Mouse (Mus musculus) MEL (cell line): Measurements from ENCODE around the gene Klhdc4. TPM values are rescaled to one million over a fixed set of nuclear protein-coding genes. Genes with fewer than 3 reads are reported as not detected.
A peak's percentile ranks its signal among the peaks of the same experiment; 100 is the strongest.

Experiments used
- DNase-seq: peaks from one replicate; pipeline ENCODE4 v3.0.0; 2011; ENCODE audit warnings: low read depth, low spot score
- H3K27ac ChIP-seq: 2 replicates; pipeline ENCODE4 v1.5.1; 2012; ENCODE audit warnings: low read depth, mild to moderate bottlenecking, control low read depth, low read length, moderate library complexity; ENCODE audit not compliant: control insufficient read depth
- H3K27me3 ChIP-seq, 2 experiments: fragments of 150-350 bp in 1 of 2; sonication (generic) in 1 of 2; 2 replicates each; pipeline ENCODE4 v1.6.1; 2012; ENCODE audit warnings: low read length in 2 of 2, mild to moderate bottlenecking in 2 of 2, improper control_type of control experiment in 1 of 2, moderate library complexity in 1 of 2; ENCODE audit not compliant: insufficient read depth in 2 of 2, control insufficient read depth in 1 of 2
- H3K36me3 ChIP-seq, 2 experiments: 2 replicates each; pipeline ENCODE4 v1.6.1; 2012 to 2014; ENCODE audit warnings: low read length in 2 of 2, improper control_type of control experiment in 1 of 2, inconsistent platforms in 1 of 2, mild to moderate bottlenecking in 1 of 2; ENCODE audit not compliant: insufficient read depth in 2 of 2, control insufficient read depth in 1 of 2
- H3K4me1 ChIP-seq, 2 experiments: fragments of 150-350 bp in 1 of 2; sonication (generic) in 1 of 2; 2 replicates each; pipeline ENCODE4 v1.6.1; 2012; ENCODE audit warnings: low read length in 2 of 2, improper control_type of control experiment in 1 of 2, mild to moderate bottlenecking in 1 of 2; ENCODE audit not compliant: insufficient read depth in 2 of 2, control insufficient read depth in 1 of 2
- H3K4me3 ChIP-seq, 2 experiments: fragments of 150-350 bp in 1 of 2; sonication (generic) in 1 of 2; 2 replicates each; pipeline ENCODE4 v1.5.1; 2012; ENCODE audit warnings: low read depth in 2 of 2, low read length in 2 of 2, mild to moderate bottlenecking in 2 of 2, moderate library complexity in 2 of 2, control low read depth in 1 of 2, improper control_type of control experiment in 1 of 2; ENCODE audit not compliant: control insufficient read depth in 1 of 2, insufficient read depth in 1 of 2
- H3K79me2 ChIP-seq: 2 replicates; pipeline ENCODE4 v1.6.1; 2012; ENCODE audit warnings: mild to moderate bottlenecking, low read length, moderate library complexity; ENCODE audit not compliant: control insufficient read depth, poor library complexity, insufficient read depth
- H3K9ac ChIP-seq: 2 replicates; pipeline ENCODE4 v1.6.1; 2012; ENCODE audit warnings: low read depth, mild to moderate bottlenecking, control low read depth, low read length, moderate library complexity; ENCODE audit not compliant: control insufficient read depth, poor library complexity, severe bottlenecking
- H3K9me3 ChIP-seq: fragments of 150-350 bp; sonication (generic); replicated peaks from 2 replicates; pipeline ENCODE4 v1.6.1; 2012; ENCODE audit warnings: mild to moderate bottlenecking, low read length, improper control_type of control experiment, moderate library complexity; ENCODE audit not compliant: insufficient read depth
- BHLHE40 ChIP-seq: IDR thresholded peaks from 2 replicates; pipeline ENCODE4 v1.6.1; 2012; ENCODE audit warnings: low read depth, mild to moderate bottlenecking, inconsistent platforms, low read length, improper control_type of control experiment, borderline replicate concordance
- CHD1 ChIP-seq: IDR thresholded peaks from 2 replicates; pipeline ENCODE4 v1.6.1; 2012; ENCODE audit warnings: low read depth, mild to moderate bottlenecking, inconsistent platforms, low read length, improper control_type of control experiment
- CHD2 ChIP-seq: IDR thresholded peaks from 2 replicates; pipeline ENCODE4 v1.6.1; 2011; ENCODE audit warnings: low read length, improper control_type of control experiment
- CTCF ChIP-seq, 3 experiments: IDR thresholded peaks in 2 of 3; conservative IDR thresholded peaks in 1 of 3; 2 replicates each; pipeline ENCODE4 v1.5.1; 2011 to 2012; ENCODE audit warnings: low read length in 3 of 3, low read depth in 2 of 3, mild to moderate bottlenecking in 2 of 3, improper control_type of control experiment in 1 of 3, inconsistent platforms in 1 of 3, mixed read lengths in 1 of 3, moderate library complexity in 1 of 3; ENCODE audit not compliant: control insufficient read depth in 1 of 3, insufficient read depth in 1 of 3, poor library complexity in 1 of 3, severe bottlenecking in 1 of 3
- E2F4 ChIP-seq: IDR thresholded peaks from 2 replicates; pipeline ENCODE4 v1.6.1; 2011; ENCODE audit warnings: low read depth, low read length, improper control_type of control experiment, borderline replicate concordance
- GABPA ChIP-seq: IDR thresholded peaks from 2 replicates; pipeline ENCODE4 v1.6.1; 2012; ENCODE audit warnings: low read depth, mild to moderate bottlenecking, inconsistent platforms, low read length, improper control_type of control experiment, moderate library complexity
- KAT2A ChIP-seq: conservative IDR thresholded peaks from 2 replicates; pipeline ENCODE4 v1.6.1; 2012; ENCODE audit warnings: low read depth, low read length, improper control_type of control experiment, inconsistent platforms
- MAFK ChIP-seq: IDR thresholded peaks from 2 replicates; pipeline ENCODE4 v1.6.1; 2011; ENCODE audit warnings: low read depth, mild to moderate bottlenecking, low read length, improper control_type of control experiment, borderline replicate concordance
- MAZ ChIP-seq: IDR thresholded peaks from 2 replicates; pipeline ENCODE4 v1.6.1; 2012; ENCODE audit warnings: low read depth, mild to moderate bottlenecking, inconsistent platforms, low read length, improper control_type of control experiment
- MEF2A ChIP-seq: IDR thresholded peaks from 2 replicates; pipeline ENCODE4 v1.6.1; 2014; ENCODE audit warnings: low read depth, mild to moderate bottlenecking, inconsistent platforms, low read length, improper control_type of control experiment; ENCODE audit not compliant: poor library complexity, insufficient replicate concordance, severe bottlenecking; ENCODE audit errors: extremely low read depth
- MYC ChIP-seq: IDR thresholded peaks from 2 replicates; pipeline ENCODE4 v1.6.1; 2011; ENCODE audit warnings: low read depth, mild to moderate bottlenecking, low read length, improper control_type of control experiment, moderate library complexity
- NELFE ChIP-seq: IDR thresholded peaks from 2 replicates; pipeline ENCODE4 v1.6.1; 2011; ENCODE audit warnings: low read depth, low read length, improper control_type of control experiment
- NRF1 ChIP-seq: IDR thresholded peaks from 2 replicates; pipeline ENCODE4 v1.6.1; 2014; ENCODE audit warnings: low read depth, mild to moderate bottlenecking, inconsistent platforms, low read length, improper control_type of control experiment, moderate library complexity; ENCODE audit not compliant: poor library complexity, insufficient read depth, severe bottlenecking
- POLR2A ChIP-seq, 2 experiments: IDR thresholded peaks; 2 replicates each; pipeline ENCODE4 v1.6.1; 2011 to 2012; ENCODE audit warnings: low read length in 2 of 2, mild to moderate bottlenecking in 2 of 2, control low read depth in 1 of 2, improper control_type of control experiment in 1 of 2, low read depth in 1 of 2, moderate library complexity in 1 of 2; ENCODE audit not compliant: control insufficient read depth in 1 of 2, insufficient read depth in 1 of 2, poor library complexity in 1 of 2
- POLR2AphosphoS2 ChIP-seq: IDR thresholded peaks from 2 replicates; pipeline ENCODE4 v1.6.1; 2011; ENCODE audit warnings: low read length, improper control_type of control experiment
- POLR2AphosphoS5 ChIP-seq: IDR thresholded peaks from 2 replicates; pipeline ENCODE4 v1.6.1; 2012; ENCODE audit warnings: low read depth, borderline replicate concordance, mild to moderate bottlenecking, inconsistent platforms, low read length, moderate library complexity, mixed read lengths
- SIN3A ChIP-seq: IDR thresholded peaks from 2 replicates; pipeline ENCODE4 v1.6.1; 2012; ENCODE audit warnings: low read length, improper control_type of control experiment, inconsistent platforms
- TCF12 ChIP-seq: IDR thresholded peaks from 2 replicates; pipeline ENCODE4 v1.6.1; 2014; ENCODE audit warnings: low read depth, mild to moderate bottlenecking, inconsistent platforms, low read length, improper control_type of control experiment, moderate library complexity
- UBTF ChIP-seq: IDR thresholded peaks from 2 replicates; pipeline ENCODE4 v1.6.1; 2012; ENCODE audit warnings: low read depth, mild to moderate bottlenecking, inconsistent platforms, low read length, improper control_type of control experiment, moderate library complexity, borderline replicate concordance; ENCODE audit not compliant: insufficient read depth
- USF2 ChIP-seq, 2 experiments: IDR thresholded peaks; 2 replicates each; pipeline ENCODE4 v1.6.1; 2011 to 2012; ENCODE audit warnings: improper control_type of control experiment in 2 of 2, low read length in 2 of 2, borderline replicate concordance in 1 of 2, inconsistent platforms in 1 of 2, low read depth in 1 of 2, mild to moderate bottlenecking in 1 of 2; ENCODE audit not compliant: insufficient read depth in 1 of 2
- ZC3H11A ChIP-seq: IDR thresholded peaks from 2 replicates; pipeline ENCODE4 v1.6.1; 2012; ENCODE audit warnings: low read depth, mild to moderate bottlenecking, inconsistent platforms, low read length, improper control_type of control experiment
- ZKSCAN1 ChIP-seq: IDR thresholded peaks from 2 replicates; pipeline ENCODE4 v1.6.1; 2012; ENCODE audit warnings: low read depth, mild to moderate bottlenecking, inconsistent platforms, low read length, improper control_type of control experiment, moderate library complexity
- ZNF384 ChIP-seq: IDR thresholded peaks from 2 replicates; pipeline ENCODE4 v1.6.1; 2012; ENCODE audit warnings: low read depth, mild to moderate bottlenecking, inconsistent platforms, low read length, improper control_type of control experiment
- polyA plus RNA-seq, 2 experiments: library from polyadenylated mRNA; stranded (reverse) in 1 of 2; unstranded in 1 of 2; fragments of >175 nt in 1 of 2; fragments of >200 nt in 1 of 2; gene quantifications; 2 replicates each; pipeline versions ENCODE4 v1.2.1 to v1.2.4; 2012; ENCODE audit warnings: low replicate concordance in 2 of 2, low read depth in 1 of 2; ENCODE audit not compliant: insufficient read length in 2 of 2, insufficient read depth in 1 of 2, missing spikeins in 1 of 2
- total RNA-seq: library from RNA; depleted of rRNA; stranded (reverse); fragments of 300-350 nt; gene quantifications from 2 replicates; pipeline ENCODE4 v1.2.3, GENCODE M21; 2012

The Klhdc4 gene
- total and polyA plus RNA-seq, 3 experiments: 49.8 to 65.2 TPM; not detected in 1

- H3K9ac ChIP-seq: no peak overlapping the region
- DNase-seq: no peak
- no peak for TF ChIP-seq E2F4
- no peak for TF ChIP-seq CTCF (IDR thresholded peaks at IDR 0.05 in 2 of 3, conservative IDR thresholded peaks at IDR 0.05 in 1 of 3; ENCODE audit: control insufficient read depth in 1 of 3, insufficient read depth in 1 of 3, low read depth in 2 of 3, low read length in 3 of 3, poor library complexity in 1 of 3, severe bottlenecking in 1 of 3)
- TF ChIP-seq SIN3A: no peak
- TF ChIP-seq NRF1: no peak
- TF ChIP-seq POLR2AphosphoS2: no peak
- no peak for TF ChIP-seq ZC3H11A
- TF ChIP-seq POLR2AphosphoS5: no peak
- TF ChIP-seq BHLHE40: no peak
- TF ChIP-seq GABPA: no peak
- TF ChIP-seq MEF2A: no peak
- no peak for TF ChIP-seq MAZ
- no peaks in the 10 kb centered on the region for H3K9me3 ChIP-seq
- no peaks in the 10 kb centered on the region for H3K4me1 ChIP-seq
- no peaks in the 10 kb centered on the region for H3K27me3 ChIP-seq
- no peaks in the 10 kb centered on the region; a peak in 1 of 4 replicates for H3K36me3 ChIP-seq
- no peak overlapping the region for H3K4me3 ChIP-seq
- H3K79me2 ChIP-seq: no peaks in the 10 kb centered on the region
- no peak overlapping the region for H3K27ac ChIP-seq
These were observed 33.9 kb downstream of the Klhdc4 start for GRCm38 (mm10) chr8:121795461-121795860.

- H3K9ac ChIP-seq: no peak overlapping the region
- no peaks in the 10 kb centered on the region for H3K27me3 ChIP-seq
- no peaks in the 10 kb centered on the region for H3K9me3 ChIP-seq
- H3K79me2 ChIP-seq: no peaks in the 10 kb centered on the region
- H3K4me1 ChIP-seq: no peaks in the 10 kb centered on the region
- DNase-seq: no peak
- no peak overlapping the region for H3K4me3 ChIP-seq
- H3K27ac ChIP-seq: no peak overlapping the region
- H3K36me3 ChIP-seq: no peaks in the 10 kb centered on the region; a peak in 1 of 4 replicates
- TF ChIP-seq UBTF: no peak
- no peak for TF ChIP-seq ZKSCAN1
- TF ChIP-seq POLR2AphosphoS2: peak; percentile 40; the same call in 1 of the 2 replicates
- no peak for TF ChIP-seq SIN3A
- no peak for TF ChIP-seq GABPA
- no peak for TF ChIP-seq MAFK
- TF ChIP-seq MYC: no peak
These were observed 35.2 kb downstream of the Klhdc4 start for GRCm38 (mm10) chr8:121794151-121794550.

- Histone ChIP-seq H3K27ac (no peak overlapping the region), H3K4me3 (no peak overlapping the region)
These were observed 36.7 kb downstream of the Klhdc4 start for GRCm38 (mm10) chr8:121792627-121793026.

More at GRCm38 (mm10) chr8:121792627-121793026, 36.7 kb downstream of the Klhdc4 start:
- no peaks in the 10 kb centered on the region for H3K4me1 ChIP-seq
- TF ChIP-seq KAT2A (no peak), ZNF384 (no peak), POLR2AphosphoS2 (no peak), POLR2AphosphoS5 (no peak), NRF1 (no peak), NELFE (no peak), POLR2A (IDR thresholded peaks at IDR 0.05; ENCODE audit: control insufficient read depth in 1 of 2, insufficient read depth in 1 of 2, low read depth in 1 of 2, low read length in 2 of 2, poor library complexity in 1 of 2) (no peak), MYC (no peak), UBTF (no peak), USF2 (IDR thresholded peaks at IDR 0.05; ENCODE audit: borderline replicate concordance in 1 of 2, insufficient read depth in 1 of 2, low read depth in 1 of 2, low read length in 2 of 2) (no peak), TCF12 (no peak), CHD1 (no peak), CHD2 (no peak), ZKSCAN1 (no peak)
- TF ChIP-seq, all 39 proteins: peak for 0
- Histone ChIP-seq H3K79me2 (no peaks in the 10 kb centered on the region), H3K36me3 (no peaks in the 10 kb centered on the region; a peak in 1 of 4 replicates), H3K9me3 (no peaks in the 10 kb centered on the region), H3K9ac (no peak overlapping the region), H3K27me3 (no peaks in the 10 kb centered on the region)
- no peak for DNase-seq
